12 mouse cellular contexts compared by ENCODE assay signal in the genomic region with DNA sequence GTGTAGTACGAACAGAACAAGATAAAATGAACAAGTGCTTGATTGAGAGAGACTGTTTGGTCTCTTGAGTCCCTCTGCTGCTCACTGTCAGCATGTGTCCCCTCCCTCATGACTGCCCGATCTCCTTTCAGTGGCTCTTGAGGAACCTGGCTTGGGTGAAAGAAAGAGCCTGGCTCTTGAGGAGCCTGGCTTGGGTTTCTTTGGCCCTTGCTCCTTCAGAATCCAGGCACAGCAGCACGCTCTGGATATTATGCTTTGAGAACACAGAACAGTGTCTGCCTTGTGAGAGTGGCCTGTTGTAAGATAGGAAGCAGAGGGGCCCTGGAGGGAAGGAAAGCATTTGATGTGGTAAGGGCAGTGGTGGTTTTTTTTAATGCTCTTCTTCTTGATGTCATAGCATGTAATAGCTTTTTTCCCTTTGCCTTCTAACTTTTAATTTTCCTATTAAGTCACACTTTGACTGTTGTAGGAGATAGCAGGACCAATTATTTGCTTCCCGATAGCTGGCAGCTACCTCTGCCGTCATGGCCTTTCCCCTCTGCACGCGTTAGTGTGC.
DNase-seq lines count a peak whose midpoint lies in the region; ATAC-seq lines count a peak whose summit lies in the region.
"Had no signal": no experiment of that assay in that cellular context is flagged by ENCODE, and none has a peak within 500 bp of the region (broad histone marks: within the 10 kb centered on the region; RNA-seq: fewer than 3 reads in every experiment).

No protein-coding gene starts in this region.

- H3K4me3 ChIP-seq in heart, embryonic 10.5 days, result no peak overlapping the region
- no peak overlapping the region for H3K4me3 ChIP-seq in hindbrain, embryonic 16.5 days (ENCODE audit: low read length)
- H3K4me3 ChIP-seq in neural tube, embryonic 15.5 days (replicated peaks), result no peak overlapping the region
- H3K4me3 ChIP-seq: liver, embryonic 15.5 days had no signal

- no peaks in the 10 kb centered on the region for H3K9me3 ChIP-seq in heart, embryonic 10.5 days
- no peaks in the 10 kb centered on the region for H3K9me3 ChIP-seq in hindbrain, embryonic 16.5 days (ENCODE audit: control insufficient read depth, low read length)
- no peaks in the 10 kb centered on the region for H3K9me3 ChIP-seq in neural tube, embryonic 15.5 days (replicated peaks)
- H3K9me3 ChIP-seq: liver, embryonic 15.5 days had no signal

- no peak overlapping the region for H3K9ac ChIP-seq in hindbrain, embryonic 16.5 days (ENCODE audit: low read depth, low read length)
- H3K9ac ChIP-seq in neural tube, embryonic 15.5 days (replicated peaks), result no peak overlapping the region
- H3K9ac ChIP-seq: liver, embryonic 15.5 days had no signal

- WGBS in heart, embryonic 10.5 days, result 60% methylated on average over 7 of the region's 7 CpGs
- WGBS in hindbrain, embryonic 16.5 days, result 60% methylated on average over 7 of the region's 7 CpGs
- 74% methylated on average over 7 of the region's 7 CpGs for WGBS in neural tube, embryonic 15.5 days

- peaks cover 30% of the 10 kb centered on the region; the same call in 1 of the 2 replicates for H3K27me3 ChIP-seq in heart, embryonic 10.5 days (ENCODE audit: insufficient read depth, poor library complexity, severe bottlenecking)
- no peaks in the 10 kb centered on the region for H3K27me3 ChIP-seq in hindbrain, embryonic 16.5 days (replicated peaks; ENCODE audit: control insufficient read depth, insufficient read depth, low read length)
- no peaks in the 10 kb centered on the region for H3K27me3 ChIP-seq in neural tube, embryonic 15.5 days (replicated peaks)
- H3K27me3 ChIP-seq: liver, embryonic 15.5 days had no signal

- ATAC-seq in hindbrain, embryonic 16.5 days, result no peak
- no peak for ATAC-seq in neural tube, embryonic 15.5 days (ENCODE audit: low FRiP score)
- ATAC-seq: intestine, postnatal 0 days had no signal

- peak overlapping the region; percentile 69; the same call in 1 of the 2 replicates for H3K27ac ChIP-seq in heart, embryonic 10.5 days
- peak overlapping the region; percentile 9 for H3K27ac ChIP-seq in hindbrain, embryonic 16.5 days (ENCODE audit: low read depth, low read length)
- H3K27ac ChIP-seq in neural tube, embryonic 15.5 days (replicated peaks), result peak overlapping the region; percentile 67
- H3K27ac ChIP-seq: liver, embryonic 15.5 days had no signal

- peaks cover 12% of the 10 kb centered on the region for H3K36me3 ChIP-seq in heart, embryonic 10.5 days
- H3K36me3 ChIP-seq in hindbrain, embryonic 16.5 days (ENCODE audit: control insufficient read depth, insufficient read depth, low read length), result 0 out of 2 replicates have a peak, but pooled peaks cover 6% of the 10 kb centered on the region
- peaks cover 13% of the 10 kb centered on the region for H3K36me3 ChIP-seq in neural tube, embryonic 15.5 days

- H3K4me1 ChIP-seq in heart, embryonic 10.5 days, result peaks cover 29% of the 10 kb centered on the region
- H3K4me1 ChIP-seq in hindbrain, embryonic 16.5 days (ENCODE audit: control insufficient read depth, insufficient read depth, low read depth, low read length), result peaks cover 27% of the 10 kb centered on the region
- peaks cover 54% of the 10 kb centered on the region for H3K4me1 ChIP-seq in neural tube, embryonic 15.5 days

- H3K4me2 ChIP-seq in hindbrain, embryonic 16.5 days (ENCODE audit: low read length), result no peak overlapping the region
- H3K4me2 ChIP-seq in neural tube, embryonic 15.5 days, result no peak overlapping the region
- H3K4me2 ChIP-seq: liver, embryonic 15.5 days had no signal

- no peak for DNase-seq in heart, embryonic 10.5 days (ENCODE audit: low spot score)
- no peak for DNase-seq in heart, adult 9 months (ENCODE audit: low spot score in 2 of 2)
- peak; percentile 38 for DNase-seq in thymus, postnatal 0 days (ENCODE audit: low spot score)
- no peak for DNase-seq in thymus, adult 18-20 months
- DNase-seq in left cerebral cortex, adult 18-20 months (ENCODE audit: low spot score in 2 of 2), result no peak
- DNase-seq in lung, postnatal 4 days, result no peak
- DNase-seq: cerebellum, adult 18-20 months; right cerebral cortex, postnatal 4 days had no signal

Comparison
In these comparisons a context has a peak if more than half of its experiments do, and no peak if none do; other contexts are left out.
1. H3K27ac ChIP-seq: peak in every context shown above with its lines; median percentile 69 in heart, embryonic 10.5 days; 67 in neural tube, embryonic 15.5 days; 9 in hindbrain, embryonic 16.5 days.